Mouse (Mus musculus): Measurements from ENCODE around the gene A430005L14Rik.

DNA sequence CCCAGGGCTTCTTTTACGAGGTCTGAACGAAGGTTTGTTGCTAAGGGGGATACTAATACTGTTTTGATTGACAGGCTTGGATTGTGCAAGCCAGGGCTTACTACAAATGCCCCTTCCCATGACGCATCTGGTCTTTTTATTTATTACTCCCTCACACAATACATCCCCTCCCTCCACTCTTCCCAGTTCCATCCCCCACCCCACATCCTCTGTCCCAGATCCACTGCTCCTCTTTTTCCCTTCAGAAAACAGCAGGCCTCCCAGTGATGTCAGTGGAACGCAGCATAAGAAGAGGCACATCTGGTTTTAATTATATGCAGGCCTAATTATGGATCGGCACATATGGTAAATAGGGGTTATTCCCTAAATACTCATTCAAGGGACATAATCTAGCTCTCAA, 5.3 kb upstream of the A430005L14Rik start:
- TF ChIP-seq CTCF (IDR thresholded peaks at IDR 0.05; ENCODE audit: low read depth, low read length) (no peak), POLR2A (IDR thresholded peaks at IDR 0.05; ENCODE audit: extremely low read depth, insufficient read depth, low read length) (no peak)
